Mouse (Mus musculus) MEL-GATA-1-ER (cell line): ENCODE data around the gene Mus81.

Experiments
- DNase-seq: peaks from one replicate; pipeline ENCODE4 v3.0.0-alpha.2; 2012; ENCODE audit warnings: low read depth; ENCODE audit errors: extremely low read depth

Mus81 gene

GRCm38 (mm10) chr19:5447515-5448353 lies 40.5 kb downstream of the Mus81 start, which contains the start of gene Fosl1:
Gene Fosl1, plus strand, starts transcription at chr19:5447547.
- DNase-seq: no peak

GRCm38 (mm10) chr19:5445747-5446146 lies 42.5 kb downstream of the Mus81 start:
- no peak for DNase-seq

GRCm38 (mm10) chr19:5444954-5445353 lies 43.2 kb downstream of the Mus81 start:
- DNase-seq: no peak

GRCm38 (mm10) chr19:5444371-5444908 lies 43.8 kb downstream of the Mus81 start:
- no peak for DNase-seq

GRCm38 (mm10) chr19:5433951-5434350 lies 54.3 kb downstream of the Mus81 start:
- DNase-seq: no peak

- DNase-seq: no peak
Measured at GRCm38 (mm10) chr19:5432992-5433852, 55.0 kb downstream of the Mus81 start.
